Mouse (Mus musculus): ENCODE measurements at regions not wholly inside any gene's neighbourhood (a gene's known extent, or its start where the extent isn't known, plus 50 kb on each side); places are given as distances from the start of the nearest gene placed in this dataset.
"Not testable (repeated sequence)": the region's sequence is repeated elsewhere in the genome, so short reads cannot be mapped to it uniquely, and the experiment has no call there.

DNA sequence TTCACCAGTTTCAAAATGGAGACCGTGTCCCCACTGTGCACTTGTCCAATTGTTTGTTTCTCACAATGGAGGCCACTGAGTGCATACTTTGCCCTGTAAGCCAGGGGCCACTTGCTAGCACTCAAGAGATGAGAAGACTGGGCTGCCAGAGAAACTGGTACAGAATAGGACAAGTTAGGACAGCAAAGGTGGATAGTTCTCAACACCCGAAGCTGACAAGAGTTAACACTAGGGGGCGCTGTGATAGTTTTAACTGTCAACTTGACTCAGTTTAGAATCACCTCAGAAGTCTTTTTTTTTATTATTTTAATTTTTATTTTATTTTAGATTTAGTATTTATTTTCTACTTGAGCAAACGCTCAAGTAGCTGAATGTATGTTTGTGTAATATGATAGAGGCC, 188.2 kb upstream of the Asap2 start:
- H3K9me3 ChIP-seq (replicated peaks; ENCODE audit: control insufficient read depth, low read length); H3K9ac ChIP-seq (ENCODE audit: low read length); H3K27me3 ChIP-seq (replicated peaks; ENCODE audit: control insufficient read depth, insufficient read depth, low read length); H3K27ac ChIP-seq (ENCODE audit: low read depth, low read length); H3K4me1 ChIP-seq (ENCODE audit: control insufficient read depth, insufficient read depth, low read length); DNase-seq (ENCODE audit: low spot score); H3K36me3 ChIP-seq (ENCODE audit: control insufficient read depth, insufficient read depth, low read length); ATAC-seq; H3K4me3 ChIP-seq (ENCODE audit: low read depth, low read length); H3K4me2 ChIP-seq (ENCODE audit: low read length): not testable (repeated sequence)
- 65% methylated on average over 3 of the region's 4 CpGs for WGBS

DNA sequence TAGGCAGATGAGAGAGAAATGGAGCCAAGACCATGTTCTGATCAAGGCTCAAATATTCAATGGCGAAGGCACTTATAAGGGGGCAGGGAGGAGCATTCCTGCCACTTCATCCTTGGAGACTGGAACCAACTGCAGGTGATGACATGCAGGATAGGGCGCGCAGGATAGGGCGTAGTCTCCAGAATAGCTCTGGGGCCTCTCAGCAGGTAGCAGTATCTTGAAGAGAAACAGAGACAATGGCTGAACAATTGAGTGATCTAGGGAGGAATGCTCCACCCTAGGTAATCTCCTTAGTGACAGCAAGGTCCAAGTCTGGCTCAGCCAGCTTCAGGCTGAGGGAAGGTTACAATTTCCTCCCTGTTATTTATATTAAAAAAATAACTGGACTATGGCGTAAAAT, 184.8 kb upstream of the Asap2 start:
- not testable (repeated sequence) for H3K27me3 ChIP-seq (replicated peaks; ENCODE audit: control insufficient read depth, insufficient read depth, low read length); H3K4me1 ChIP-seq (ENCODE audit: control insufficient read depth, insufficient read depth, low read length); H3K4me3 ChIP-seq (ENCODE audit: low read depth, low read length); ATAC-seq; H3K4me2 ChIP-seq (ENCODE audit: low read length); H3K9ac ChIP-seq (ENCODE audit: low read length); H3K36me3 ChIP-seq (ENCODE audit: control insufficient read depth, insufficient read depth, low read length); H3K27ac ChIP-seq (ENCODE audit: low read depth, low read length); H3K9me3 ChIP-seq (replicated peaks; ENCODE audit: control insufficient read depth, low read length); DNase-seq (ENCODE audit: low spot score)
- 94% methylated on average over 4 of the region's 5 CpGs for WGBS

- Histone ChIP-seq H3K4me1 (ENCODE audit: control insufficient read depth, insufficient read depth, low read length) (no peaks in the 10 kb centered on the region), H3K36me3 (ENCODE audit: control insufficient read depth, insufficient read depth, low read length) (no peaks in the 10 kb centered on the region), H3K9me3 (replicated peaks; ENCODE audit: control insufficient read depth, low read length) (0 out of 2 replicates have a peak, but pooled peaks cover 3% of the 10 kb centered on the region), H3K27me3 (replicated peaks; ENCODE audit: control insufficient read depth, insufficient read depth, low read length) (no peaks in the 10 kb centered on the region), H3K4me3 (ENCODE audit: low read depth, low read length) (no peak overlapping the region), H3K9ac (ENCODE audit: low read length) (no peak overlapping the region), H3K27ac (ENCODE audit: low read depth, low read length) (no peak overlapping the region), H3K4me2 (ENCODE audit: low read length) (no peak overlapping the region)
- no peak for ATAC-seq
- WGBS: 98% methylated on average over 2 of the region's 2 CpGs
- DNase-seq (ENCODE audit: low spot score): no peak
Observed at GRCm38 (mm10) chr12:20806681-20807080, 183.6 kb upstream of the Asap2 start.

DNA sequence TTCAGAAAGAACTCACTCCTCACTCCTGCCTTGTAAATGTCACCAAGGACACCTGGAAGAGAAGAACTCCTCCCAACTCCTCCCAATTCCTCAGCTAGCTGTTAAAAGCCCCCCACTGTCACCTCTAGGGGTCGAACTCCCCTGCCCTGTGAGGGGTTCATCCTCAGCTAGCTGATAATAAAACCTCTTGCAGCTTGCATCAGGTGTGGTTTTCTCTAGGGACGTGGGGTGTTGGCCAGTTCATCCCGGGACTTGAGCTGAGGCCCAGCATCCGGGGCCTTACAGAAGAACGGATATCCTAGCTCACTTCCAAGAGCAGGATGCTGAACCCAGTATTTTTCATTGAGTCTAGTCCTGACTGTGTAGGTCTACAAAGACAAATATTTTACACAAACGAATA, 176.4 kb upstream of the Asap2 start:
- not testable (repeated sequence) for H3K4me2 ChIP-seq (ENCODE audit: low read length); H3K4me1 ChIP-seq (ENCODE audit: control insufficient read depth, insufficient read depth, low read length); H3K27me3 ChIP-seq (replicated peaks; ENCODE audit: control insufficient read depth, insufficient read depth, low read length); ATAC-seq; H3K27ac ChIP-seq (ENCODE audit: low read depth, low read length); H3K36me3 ChIP-seq (ENCODE audit: control insufficient read depth, insufficient read depth, low read length); DNase-seq (ENCODE audit: low spot score); H3K4me3 ChIP-seq (ENCODE audit: low read depth, low read length); H3K9ac ChIP-seq (ENCODE audit: low read length)
- 84% methylated on average over 6 of the region's 6 CpGs for WGBS
- H3K9me3 ChIP-seq (replicated peaks; ENCODE audit: control insufficient read depth, low read length): peaks cover 23% of the 10 kb centered on the region

DNA sequence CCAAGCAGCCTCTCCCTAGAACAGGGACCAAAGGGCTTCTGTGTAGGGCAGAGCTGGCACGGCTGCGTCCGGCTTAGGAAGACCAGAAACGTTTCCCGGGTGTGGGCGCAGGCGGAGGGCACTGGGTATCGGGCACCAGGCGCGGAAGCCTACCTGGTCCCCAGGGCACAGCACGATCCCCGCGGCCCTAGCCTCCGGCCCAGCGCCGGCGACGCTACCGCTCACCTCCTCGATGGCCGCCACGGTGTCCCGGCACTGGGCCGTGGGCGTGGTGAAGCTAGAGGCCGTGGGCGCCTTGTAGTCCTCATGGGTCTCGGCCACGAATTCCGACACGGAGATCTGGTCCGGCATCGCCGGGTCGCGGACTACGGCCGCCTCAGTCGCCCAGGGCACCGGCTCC, 175.1 kb upstream of the Asap2 start:
- Histone ChIP-seq H3K9me3 (replicated peaks; ENCODE audit: control insufficient read depth, low read length) (peaks cover 23% of the 10 kb centered on the region), H3K4me3 (ENCODE audit: low read depth, low read length) (peak overlapping the region; percentile 14; the same call in 1 of the 2 replicates)
- DNase-seq (ENCODE audit: low spot score); ATAC-seq; H3K27ac ChIP-seq (ENCODE audit: low read depth, low read length); H3K27me3 ChIP-seq (replicated peaks; ENCODE audit: control insufficient read depth, insufficient read depth, low read length); H3K4me1 ChIP-seq (ENCODE audit: control insufficient read depth, insufficient read depth, low read length); H3K4me2 ChIP-seq (ENCODE audit: low read length); H3K9ac ChIP-seq (ENCODE audit: low read length); H3K36me3 ChIP-seq (ENCODE audit: control insufficient read depth, insufficient read depth, low read length): not testable (repeated sequence)
- 36% methylated on average over 40 of the region's 40 CpGs for WGBS

DNA sequence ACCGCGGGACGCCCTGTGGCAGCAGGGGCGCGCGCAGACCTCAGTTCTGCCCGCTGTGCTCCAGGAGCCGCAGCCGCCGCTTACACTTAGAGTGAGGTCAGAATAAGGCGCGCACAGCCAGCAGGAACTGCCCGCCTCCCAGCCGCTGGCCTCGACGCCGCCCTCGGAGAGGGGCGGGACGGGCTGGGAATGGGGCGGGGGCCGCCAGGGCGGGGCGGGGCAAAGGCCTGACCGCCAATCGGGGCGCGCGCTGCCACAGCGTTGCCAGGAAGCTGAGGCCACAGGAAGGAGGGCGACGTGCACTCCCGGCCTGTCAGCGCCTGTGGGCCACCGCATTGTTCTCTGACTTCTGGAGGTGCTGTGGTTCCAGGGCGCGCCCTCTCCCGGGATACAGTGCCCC, 174.7 kb upstream of the Asap2 start:
- ATAC-seq (no peak), DNase-seq (ENCODE audit: low spot score) (peak; percentile 0)
- Histone ChIP-seq H3K27ac (ENCODE audit: low read depth, low read length) (no peak overlapping the region), H3K27me3 (replicated peaks; ENCODE audit: control insufficient read depth, insufficient read depth, low read length) (no peaks in the 10 kb centered on the region), H3K9ac (ENCODE audit: low read length) (no peak overlapping the region), H3K36me3 (ENCODE audit: control insufficient read depth, insufficient read depth, low read length) (no peaks in the 10 kb centered on the region), H3K4me2 (ENCODE audit: low read length) (no peak overlapping the region), H3K9me3 (replicated peaks; ENCODE audit: control insufficient read depth, low read length) (peaks cover 23% of the 10 kb centered on the region), H3K4me3 (ENCODE audit: low read depth, low read length) (peak overlapping the region; percentile 14; the same call in 1 of the 2 replicates), H3K4me1 (ENCODE audit: control insufficient read depth, insufficient read depth, low read length) (no peaks in the 10 kb centered on the region)
- WGBS: 24% methylated on average over 14 of the region's 38 CpGs

- WGBS: 76% methylated on average over 4 of the region's 4 CpGs
- not testable (repeated sequence) for H3K36me3 ChIP-seq (ENCODE audit: control insufficient read depth, insufficient read depth, low read length); H3K9me3 ChIP-seq (replicated peaks; ENCODE audit: control insufficient read depth, low read length); H3K4me2 ChIP-seq (ENCODE audit: low read length); H3K27me3 ChIP-seq (replicated peaks; ENCODE audit: control insufficient read depth, insufficient read depth, low read length); H3K4me1 ChIP-seq (ENCODE audit: control insufficient read depth, insufficient read depth, low read length); DNase-seq (ENCODE audit: low spot score); H3K27ac ChIP-seq (ENCODE audit: low read depth, low read length); ATAC-seq; H3K4me3 ChIP-seq (ENCODE audit: low read depth, low read length); H3K9ac ChIP-seq (ENCODE audit: low read length)
Observed at GRCm38 (mm10) chr12:20843661-20844320, 146.5 kb upstream of the Asap2 start.

- not testable (repeated sequence) for H3K9me3 ChIP-seq (replicated peaks; ENCODE audit: control insufficient read depth, low read length); H3K27me3 ChIP-seq (replicated peaks; ENCODE audit: control insufficient read depth, insufficient read depth, low read length); H3K27ac ChIP-seq (ENCODE audit: low read depth, low read length); H3K36me3 ChIP-seq (ENCODE audit: control insufficient read depth, insufficient read depth, low read length); H3K4me1 ChIP-seq (ENCODE audit: control insufficient read depth, insufficient read depth, low read length); H3K9ac ChIP-seq (ENCODE audit: low read length); H3K4me2 ChIP-seq (ENCODE audit: low read length)
- ATAC-seq (peak; percentile 57; the same call in 1 of the 2 replicates), DNase-seq (ENCODE audit: low spot score) (peak; percentile 44)
- peak overlapping the region; percentile 13; the same call in 1 of the 2 replicates for H3K4me3 ChIP-seq (ENCODE audit: low read depth, low read length)
- WGBS: 43% methylated on average over 7 of the region's 7 CpGs
Observed at GRCm38 (mm10) chr12:20844873-20845272, 145.4 kb upstream of the Asap2 start.

DNA sequence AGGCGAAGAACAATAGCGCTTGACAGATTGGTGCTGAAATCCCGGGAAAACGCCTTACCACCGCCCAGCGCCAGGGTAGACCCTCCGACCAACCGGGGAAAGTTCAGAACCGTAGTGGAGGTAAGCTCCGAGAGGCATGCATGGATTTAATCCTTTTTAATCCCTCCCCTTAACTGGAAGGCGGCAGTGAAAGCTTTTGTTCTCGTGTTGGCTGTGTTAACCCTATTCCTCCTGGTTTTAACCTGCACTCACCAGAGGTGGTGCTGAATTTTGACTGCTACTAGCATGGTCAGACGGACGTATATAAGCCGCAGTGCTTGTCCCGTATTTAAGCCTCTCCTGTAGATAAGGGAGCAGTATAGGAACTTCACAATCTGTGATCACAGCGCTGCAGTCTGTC, 145.0 kb upstream of the Asap2 start:
- Histone ChIP-seq H3K4me3 (ENCODE audit: low read depth, low read length) (peak overlapping the region; percentile 13; the same call in 1 of the 2 replicates), H3K27me3 (replicated peaks; ENCODE audit: control insufficient read depth, insufficient read depth, low read length) (no peaks in the 10 kb centered on the region), H3K36me3 (ENCODE audit: control insufficient read depth, insufficient read depth, low read length) (no peaks in the 10 kb centered on the region), H3K27ac (ENCODE audit: low read depth, low read length) (no peak overlapping the region), H3K9me3 (replicated peaks; ENCODE audit: control insufficient read depth, low read length) (peaks cover 2% of the 10 kb centered on the region; the same call in 1 of the 2 replicates), H3K4me1 (ENCODE audit: control insufficient read depth, insufficient read depth, low read length) (no peaks in the 10 kb centered on the region), H3K9ac (ENCODE audit: low read length) (no peak overlapping the region), H3K4me2 (ENCODE audit: low read length) (no peak overlapping the region)
- DNase-seq (ENCODE audit: low spot score) (peak; percentile 0), ATAC-seq (no peak)
- WGBS: 57% methylated on average over 17 of the region's 17 CpGs
